Mouse (Mus musculus) intestine, postnatal 0 days (tissue): ENCODE results near the gene Iqch. TPM values are rescaled to one million over a fixed set of nuclear protein-coding genes. Genes with fewer than 3 reads are reported as not detected.

ENCODE experiments used
- ATAC-seq: fragments of 200-750 bp; cut with Nextera tagmentation; 2 replicates; pipeline ENCODE4 v1.8.0; 2017; ENCODE audit warnings: mild to moderate bottlenecking, moderate TSS enrichment, moderate library complexity
- H3K27ac ChIP-seq: fragments of 300-500 bp; sonication (generic); 2 replicates; pipeline ENCODE4 v1.5.1; 2014; ENCODE audit warnings: mild to moderate bottlenecking, low read depth, low read length, moderate library complexity
- H3K27me3 ChIP-seq: fragments of 300-500 bp; sonication (generic); replicated peaks from 2 replicates; pipeline ENCODE4 v1.6.1; 2014; ENCODE audit warnings: low read length, mixed read lengths; ENCODE audit not compliant: control insufficient read depth, insufficient read depth
- H3K36me3 ChIP-seq: fragments of 300-500 bp; sonication (generic); 2 replicates; pipeline ENCODE4 v1.6.1; 2014; ENCODE audit warnings: mild to moderate bottlenecking, moderate library complexity; ENCODE audit not compliant: control insufficient read depth, insufficient read depth
- H3K4me1 ChIP-seq: fragments of 300-500 bp; sonication (generic); replicated peaks from 2 replicates; pipeline ENCODE4 v1.6.1; 2014; ENCODE audit warnings: antibody characterized with exemption, low read length, mixed read lengths; ENCODE audit not compliant: control insufficient read depth, insufficient read depth
- H3K4me2 ChIP-seq: fragments of 300-500 bp; sonication (generic); replicated peaks from 2 replicates; pipeline ENCODE4 v1.6.1; 2014; ENCODE audit warnings: low read depth, mild to moderate bottlenecking, moderate library complexity
- H3K4me3 ChIP-seq: fragments of 300-500 bp; sonication (generic); 2 replicates; pipeline ENCODE4 v1.5.1; 2014; ENCODE audit warnings: low read depth, low read length
- H3K9ac ChIP-seq: fragments of 300-500 bp; sonication (generic); 2 replicates; pipeline ENCODE4 v1.6.1; 2014; ENCODE audit warnings: mild to moderate bottlenecking, low read depth, low read length
- H3K9me3 ChIP-seq: fragments of 300-500 bp; sonication (generic); 2 replicates; pipeline ENCODE4 v1.6.1; 2016; ENCODE audit warnings: mixed run types; ENCODE audit not compliant: control insufficient read depth
- CTCF ChIP-seq: sonication (generic); IDR thresholded peaks from 2 replicates; pipeline ENCODE4 v1.5.1; 2016; ENCODE audit warnings: low read depth, mild to moderate bottlenecking, control low read depth, antibody characterized with exemption, moderate library complexity
- WGBS: fragments of 180-500 bp; shearing (Covaris S2); extraction: QIAGEN DNeasy Blood & Tissue Kit; methylation state at CpG from one replicate; pipeline ENCODE4 v1.1.7; 2014; 5-methylcytosine and 5-hydroxymethylcytosine counted together
- polyA plus RNA-seq: library from polyadenylated mRNA; unstranded; fragments of >200 nt; fragmentation: Nextera tagmentation; extraction: Ambion mirVana; gene quantifications from 2 replicates; pipeline ENCODE4 v1.2.1, GENCODE M21; 2015

Iqch gene
- polyA plus RNA-seq, 1 experiment from 2014 or later = not detected

DNA sequence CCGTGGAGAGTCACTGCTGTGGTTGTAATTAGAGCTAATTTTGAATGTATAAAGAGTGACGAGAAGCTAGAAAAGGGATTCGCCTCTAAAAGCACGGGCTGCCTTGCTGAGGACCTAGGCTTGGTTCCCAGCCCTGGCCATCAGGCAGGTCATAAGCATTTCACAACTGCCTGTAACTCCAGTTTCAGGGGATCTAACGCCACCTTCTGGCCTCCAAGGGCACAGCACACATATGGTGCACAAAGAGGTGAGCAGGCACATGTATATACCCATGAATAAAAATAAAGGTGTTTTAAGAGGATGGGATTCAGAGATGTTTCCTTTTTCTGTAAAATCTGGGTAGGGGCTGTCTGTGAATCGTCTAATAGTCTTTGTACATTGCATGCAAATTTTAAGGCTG lies 7.9 kb upstream of the Iqch start:
- H3K4me3 ChIP-seq = no peak overlapping the region
- H3K27me3 ChIP-seq = no peaks in the 10 kb centered on the region
- no peaks in the 10 kb centered on the region; the same call in 1 of the 2 replicates for H3K36me3 ChIP-seq
- H3K9me3 ChIP-seq = no peaks in the 10 kb centered on the region
- TF ChIP-seq CTCF = peak; percentile 52
- ATAC-seq = no peak
- no peak overlapping the region for H3K27ac ChIP-seq
- no peak overlapping the region for H3K9ac ChIP-seq
- peaks cover 3% of the 10 kb centered on the region; the same call in 1 of the 2 replicates for H3K4me1 ChIP-seq
- no peak overlapping the region for H3K4me2 ChIP-seq
- whole genome bisulfite sequencing = 93% methylated on average over 6 of the region's 6 CpGs

DNA sequence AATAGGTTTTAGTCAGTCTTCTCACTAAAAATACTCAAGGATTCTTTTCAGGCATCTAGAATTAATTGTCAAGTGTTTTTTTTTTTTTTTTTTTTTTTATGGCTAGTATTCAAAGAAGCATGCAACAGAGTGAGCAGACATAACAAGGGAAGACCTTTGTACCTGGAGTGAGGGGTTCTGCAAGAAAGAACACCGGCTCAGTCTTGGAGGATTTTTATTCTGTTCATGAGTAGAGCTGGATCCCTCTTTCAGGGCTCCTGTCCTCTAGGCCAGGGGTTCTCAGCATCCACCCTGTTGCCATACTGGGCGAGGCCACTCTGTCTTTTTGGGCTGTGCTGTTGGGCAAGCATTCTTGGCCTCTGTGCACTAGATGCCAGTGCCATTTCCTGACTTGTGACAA lies 7.5 kb upstream of the Iqch start:
- H3K36me3 ChIP-seq = no peaks in the 10 kb centered on the region; the same call in 1 of the 2 replicates
- H3K4me1 ChIP-seq = peaks cover 3% of the 10 kb centered on the region; the same call in 1 of the 2 replicates
- TF ChIP-seq CTCF = no peak
- no peaks in the 10 kb centered on the region for H3K27me3 ChIP-seq
- no peak overlapping the region for H3K4me2 ChIP-seq
- ATAC-seq = no peak
- WGBS = 74% methylated on average over 2 of the region's 2 CpGs
- no peak overlapping the region for H3K4me3 ChIP-seq
- H3K9me3 ChIP-seq = no peaks in the 10 kb centered on the region
- no peak overlapping the region for H3K9ac ChIP-seq
- H3K27ac ChIP-seq = no peak overlapping the region

DNA sequence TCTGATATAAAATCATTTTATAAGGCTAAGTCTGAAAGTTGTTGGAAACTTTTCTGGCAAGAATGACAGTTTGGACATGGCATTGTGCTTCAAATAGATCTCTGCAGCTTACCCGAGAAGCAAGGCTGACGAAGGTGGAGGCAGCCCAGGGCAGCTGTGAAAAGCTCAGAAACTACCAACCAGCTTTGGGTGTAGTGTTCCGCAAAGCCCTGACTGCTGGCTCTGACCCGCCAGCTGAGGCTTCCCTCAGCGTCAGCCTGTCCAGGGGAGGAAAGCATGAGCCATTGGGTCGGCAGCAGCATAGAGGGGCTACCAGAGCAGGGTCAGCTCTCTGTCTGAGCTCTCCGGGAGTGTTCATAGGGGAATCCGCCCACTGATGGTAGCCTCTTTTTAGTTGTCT lies 7.0 kb upstream of the Iqch start:
- 74% methylated on average over 8 of the region's 8 CpGs for WGBS
- Histone ChIP-seq H3K27ac (no peak overlapping the region), H3K4me1 (peaks cover 3% of the 10 kb centered on the region; the same call in 1 of the 2 replicates), H3K27me3 (no peaks in the 10 kb centered on the region), H3K4me3 (no peak overlapping the region), H3K9ac (no peak overlapping the region), H3K9me3 (no peaks in the 10 kb centered on the region), H3K36me3 (no peaks in the 10 kb centered on the region; the same call in 1 of the 2 replicates), H3K4me2 (no peak overlapping the region)
- TF ChIP-seq CTCF = no peak
- ATAC-seq = no peak

DNA sequence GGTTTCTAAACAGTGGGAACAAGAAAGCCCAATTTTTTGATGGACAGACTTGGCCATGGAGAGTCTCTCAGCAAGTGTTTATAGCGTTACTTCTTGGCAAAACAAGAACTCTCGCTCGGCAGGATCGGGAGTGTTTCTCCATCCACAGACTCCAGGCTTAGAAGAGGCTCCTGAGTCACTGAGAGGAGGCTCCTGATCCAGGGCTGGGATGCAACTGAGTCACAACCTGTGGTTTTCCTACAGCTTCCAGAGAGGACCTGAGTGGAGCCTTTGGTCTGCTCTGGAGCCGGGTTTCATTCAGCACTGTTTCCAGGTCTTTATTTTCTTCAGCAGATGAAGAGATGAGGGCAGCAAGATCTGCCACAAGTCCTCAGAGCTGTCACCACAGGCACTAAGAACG lies 5.7 kb upstream of the Iqch start:
- Histone ChIP-seq H3K4me2 (no peak overlapping the region), H3K36me3 (no peaks in the 10 kb centered on the region; the same call in 1 of the 2 replicates), H3K27me3 (no peaks in the 10 kb centered on the region), H3K9me3 (no peaks in the 10 kb centered on the region), H3K4me1 (peaks cover 2% of the 10 kb centered on the region), H3K9ac (no peak overlapping the region), H3K4me3 (no peak overlapping the region), H3K27ac (no peak overlapping the region)
- TF ChIP-seq CTCF = no peak
- WGBS = 90% methylated on average over 6 of the region's 6 CpGs
- no peak for ATAC-seq

DNA sequence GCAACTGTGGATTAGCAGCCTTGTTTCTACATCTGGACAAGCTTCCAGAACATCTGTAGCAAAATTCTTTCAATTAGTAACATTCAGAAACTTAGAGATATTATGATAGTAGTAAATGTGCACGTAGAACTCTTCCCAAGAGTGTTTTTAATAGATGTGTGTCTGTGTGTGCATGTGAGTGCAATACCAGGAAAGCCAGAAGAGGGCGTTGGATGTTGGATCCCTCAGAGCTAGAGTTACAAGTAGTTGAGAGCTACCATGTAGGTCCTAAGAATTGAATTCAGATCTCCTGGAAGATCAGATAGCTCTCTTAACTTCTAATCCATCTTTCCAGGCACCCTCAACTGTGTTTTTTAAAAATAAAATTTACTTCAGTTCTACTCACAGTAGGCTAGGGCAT lies 4.3 kb upstream of the Iqch start:
- 78% methylated on average over 2 of the region's 2 CpGs for WGBS
- Histone ChIP-seq H3K9ac (no peak overlapping the region), H3K4me2 (no peak overlapping the region), H3K4me3 (no peak overlapping the region), H3K27ac (no peak overlapping the region), H3K27me3 (no peaks in the 10 kb centered on the region), H3K9me3 (no peaks in the 10 kb centered on the region), H3K4me1 (peaks cover 2% of the 10 kb centered on the region), H3K36me3 (no peaks in the 10 kb centered on the region; the same call in 1 of the 2 replicates)
- ATAC-seq = no peak
- peak; percentile 41 for TF ChIP-seq CTCF

DNA sequence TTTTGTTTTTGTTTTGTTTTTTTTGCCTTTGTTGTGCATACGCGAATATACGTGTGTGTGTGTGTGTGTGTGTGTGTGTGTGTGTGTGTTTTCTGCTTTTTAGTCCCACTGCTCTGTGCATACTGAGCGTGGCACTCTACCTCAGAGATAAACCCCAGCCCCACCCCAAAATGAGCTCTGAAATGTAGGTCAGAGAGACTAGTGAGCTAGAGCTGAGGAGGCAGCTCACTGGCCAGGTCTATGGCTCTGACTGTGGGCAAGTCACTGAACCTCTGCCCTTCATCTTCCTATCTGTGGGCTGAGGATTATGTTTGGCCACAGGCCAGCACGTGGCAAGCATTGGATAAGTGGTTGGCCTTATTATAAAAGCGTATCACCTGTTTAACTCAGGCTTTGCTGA lies 1.6 kb upstream of the Iqch start:
- no peaks in the 10 kb centered on the region for H3K27me3 ChIP-seq
- peak overlapping the region; percentile 71 for H3K4me2 ChIP-seq
- peaks cover 2% of the 10 kb centered on the region; the same call in 1 of the 2 replicates for H3K4me1 ChIP-seq
- H3K9me3 ChIP-seq = no peaks in the 10 kb centered on the region
- 48% methylated on average over 6 of the region's 6 CpGs for WGBS
- no peak overlapping the region for H3K27ac ChIP-seq
- H3K9ac ChIP-seq = no peak overlapping the region
- no peak for TF ChIP-seq CTCF
- no peaks in the 10 kb centered on the region; the same call in 1 of the 2 replicates for H3K36me3 ChIP-seq
- no peak overlapping the region for H3K4me3 ChIP-seq
- peak; percentile 15; the same call in 1 of the 2 replicates for ATAC-seq

DNA sequence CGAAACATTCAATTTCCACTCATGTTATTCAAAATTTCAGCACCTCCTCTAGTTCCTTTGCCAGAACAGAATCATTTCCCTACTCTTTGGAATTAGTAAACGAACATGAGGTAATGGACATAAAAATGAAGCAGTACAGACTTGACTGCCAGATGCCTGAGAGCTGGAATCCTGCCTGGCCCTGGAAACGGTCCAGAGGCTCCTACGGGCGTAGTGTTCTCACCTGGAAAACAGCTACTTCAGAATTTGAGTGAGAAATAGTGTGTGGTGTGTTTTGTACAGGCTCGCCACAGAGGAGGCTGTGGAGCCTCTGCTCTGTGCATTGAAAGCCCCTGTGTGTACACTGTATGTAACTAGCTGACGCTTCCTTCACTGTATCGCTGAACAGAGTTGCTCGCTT lies 5.6 kb downstream of the Iqch start:
- no peak overlapping the region for H3K4me2 ChIP-seq
- ATAC-seq = no peak
- TF ChIP-seq CTCF = no peak
- H3K27me3 ChIP-seq = no peaks in the 10 kb centered on the region
- no peaks in the 10 kb centered on the region for H3K9me3 ChIP-seq
- 68% methylated on average over 9 of the region's 9 CpGs for WGBS
- H3K27ac ChIP-seq = no peak overlapping the region
- no peak overlapping the region for H3K4me3 ChIP-seq
- no peaks in the 10 kb centered on the region for H3K36me3 ChIP-seq
- no peak overlapping the region for H3K9ac ChIP-seq
- H3K4me1 ChIP-seq = no peaks in the 10 kb centered on the region
